Mouse (Mus musculus) liver, embryonic 18 days (tissue): ENCODE results near the gene Twf1. TPM values are rescaled to one million over a fixed set of nuclear protein-coding genes. Genes with fewer than 3 reads are reported as not detected.

Experiments used
- polyA plus RNA-seq: library from polyadenylated mRNA; depleted of rRNA; stranded (reverse); fragments of >200 nt; gene quantifications from 2 replicates; pipeline ENCODE4 v1.2.3, GENCODE M21; 2012; rRNA removed

The Twf1 gene
- polyA plus RNA-seq: 17.4 and 17.5 TPM in 2 replicates

GRCm38 (mm10) chr15:94589219-94590075, at the start of gene Twf1:
Twf1 (minus strand) TSS chr15:94589889.

GRCm38 (mm10) chr15:94628830-94629601, 39.3 kb upstream of the Twf1 start, which contains the start of gene Tmem117:
Tmem117 (plus strand) TSS chr15:94629232.

GRCm38 (mm10) chr15:94543409-94544051, 46.2 kb downstream of the Twf1 start, which contains the start of the genes Pus7l and Irak4:
Pus7l (minus strand) TSS chr15:94543547.
Irak4 (plus strand) TSS chr15:94543643.

Other genes starting within 250 kb of the Twf1 start
- gene Adamts20, start 124.5 kb downstream of the Twf1 start, polyA plus RNA-seq: 0.03 and 0.05 TPM in 2 replicates
- 1.8 and 2.0 TPM in 2 replicates for gene Pus7l, start 46.3 kb downstream of the Twf1 start, polyA plus RNA-seq
- 3.0 TPM in 2 replicates for gene Irak4, start 46.2 kb downstream of the Twf1 start, polyA plus RNA-seq
- gene Tmem117, start 39.3 kb upstream of the Twf1 start, polyA plus RNA-seq: 0.01 TPM in 1 of 2 replicates, not detected in the other